Mouse (Mus musculus) CD4-positive naive resting alpha-beta T cell, adult 76 days (primary cell): ENCODE measurements around the gene Gm128. TPM values are rescaled to one million over a fixed set of nuclear protein-coding genes. Genes with fewer than 3 reads are reported as not detected.

ENCODE experiments used
- total RNA-seq: library from RNA; stranded (reverse); gene quantifications from one replicate; pipeline ENCODE4 v1.2.4, GENCODE M21; 2023

Gene Gm128
- total RNA-seq = 0.29 TPM

GRCm38 (mm10) chr3:95241498-95241897 lies at the start of gene Gm128:
Gene Gm128 (minus strand): TSS chr3:95241598.

GRCm38 (mm10) chr3:95281216-95282126 lies 40.1 kb upstream of the Gm128 start, which contains the start of the genes Mindy1 and Prune1:
Gene Mindy1 (plus strand): TSS chr3:95281345.
Gene Prune1 (minus strand): TSS chr3:95282076.

GRCm38 (mm10) chr3:95250783-95251424 lies 9.5 kb upstream of the Gm128 start, which contains the start of gene Bnipl:
Gene Bnipl (minus strand): TSS chr3:95251193.

GRCm38 (mm10) chr3:95231298-95232221 lies 9.8 kb downstream of the Gm128 start, which contains the start of gene Mllt11:
Gene Mllt11 (minus strand): TSS chr3:95232171.

GRCm38 (mm10) chr3:95228148-95228893 lies 13.1 kb downstream of the Gm128 start, which contains the start of gene Cdc42se1:
Gene Cdc42se1 (plus strand): TSS chr3:95228732.

GRCm38 (mm10) chr3:95217255-95218134 lies 23.9 kb downstream of the Gm128 start, which contains the start of gene Gabpb2:
Gene Gabpb2 (minus strand): TSS chr3:95217916.

Other genes with a start within 250 kb of the Gm128 start
- 68.3 TPM for gene Zfp687, start 226.2 kb downstream of the Gm128 start, total RNA-seq
- 137 TPM for gene Psmd4, start 199.0 kb downstream of the Gm128 start, total RNA-seq
- gene Pip5k1a, start 134.7 kb downstream of the Gm128 start, total RNA-seq = 51.7 TPM
- 52.3 TPM for gene Vps72, start 130.6 kb downstream of the Gm128 start, total RNA-seq
- gene Tmod4, start 117.1 kb downstream of the Gm128 start, total RNA-seq = 1.4 TPM
- gene Scnm1, start 107.6 kb downstream of the Gm128 start, total RNA-seq = 86.1 TPM
- 9.2 TPM for gene Lysmd1, start 107.5 kb downstream of the Gm128 start, total RNA-seq
- 86.6 TPM for gene Tnfaip8l2, start 99.2 kb downstream of the Gm128 start, total RNA-seq
- gene Sema6c, start 81.1 kb downstream of the Gm128 start, total RNA-seq = 2.3 TPM
- 71.0 TPM for gene Gabpb2, start 23.7 kb downstream of the Gm128 start, total RNA-seq
- 203 TPM for gene Cdc42se1, start 12.9 kb downstream of the Gm128 start, total RNA-seq
- gene Mllt11, start 9.4 kb downstream of the Gm128 start, total RNA-seq = 4.5 TPM
- not detected for gene Bnipl, start 9.6 kb upstream of the Gm128 start, total RNA-seq
- 16.7 TPM for gene Mindy1, start 39.7 kb upstream of the Gm128 start, total RNA-seq
- 5.7 TPM for gene Prune1, start 40.5 kb upstream of the Gm128 start, total RNA-seq
- gene Anxa9, start 65.6 kb upstream of the Gm128 start, total RNA-seq = 0.29 TPM
- gene Cers2, start 73.2 kb upstream of the Gm128 start, total RNA-seq = 101 TPM
- gene Setdb1, start 115.6 kb upstream of the Gm128 start, total RNA-seq = 30.0 TPM
- gene 4930558C23Rik, start 161.2 kb upstream of the Gm128 start, total RNA-seq = not detected
- 95.5 TPM for gene Arnt, start 192.8 kb upstream of the Gm128 start, total RNA-seq